Mouse (Mus musculus): Measurements from ENCODE around the gene Syt7.

DNA sequence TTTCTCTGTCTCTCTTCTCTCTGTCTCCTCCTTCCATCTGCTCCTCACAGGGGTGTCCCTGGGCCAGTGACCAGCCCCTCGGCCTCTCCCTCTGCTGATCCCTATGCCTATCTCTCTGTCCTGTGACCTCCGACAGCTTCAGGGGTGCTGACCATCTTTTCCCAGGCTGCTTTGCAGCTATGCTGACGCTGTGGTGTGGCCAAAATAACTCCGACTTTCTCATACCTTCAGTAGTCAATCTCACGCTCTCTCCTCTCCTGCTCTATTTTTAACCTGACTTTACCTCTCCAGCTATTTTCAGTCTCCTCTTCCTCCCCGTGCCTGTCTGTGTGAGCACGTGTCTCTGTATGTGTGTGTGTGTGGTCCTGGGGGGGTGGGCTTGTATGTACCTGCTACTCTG, 44.3 kb downstream of the Syt7 start:
- no peak for TF ChIP-seq CTCF (IDR thresholded peaks at IDR 0.05; ENCODE audit: low read depth, low read length)
- no peak for TF ChIP-seq POLR2A (IDR thresholded peaks at IDR 0.05; ENCODE audit: extremely low read depth, insufficient read depth, low read length)
